Mouse (Mus musculus): ENCODE measurements around the gene Rgs6.
A peak's percentile ranks its signal among the peaks of the same experiment; 100 is the strongest.

The Rgs6 gene

GRCm38 (mm10) chr12:83077486-83077885 lies 489.4 kb downstream of the Rgs6 start:
- DNase-seq (ENCODE audit: low spot score in 2 of 2), result no peak

- no peak for DNase-seq (ENCODE audit: low spot score in 2 of 2)
These were observed 495.3 kb downstream of the Rgs6 start for GRCm38 (mm10) chr12:83083427-83083826.

- no peak for DNase-seq (ENCODE audit: low spot score in 2 of 2)
These were observed 496.5 kb downstream of the Rgs6 start for GRCm38 (mm10) chr12:83084614-83085013.

- DNase-seq (ENCODE audit: low spot score in 2 of 2), result no peak
These were observed 498.9 kb downstream of the Rgs6 start for GRCm38 (mm10) chr12:83087010-83087409.

DNA sequence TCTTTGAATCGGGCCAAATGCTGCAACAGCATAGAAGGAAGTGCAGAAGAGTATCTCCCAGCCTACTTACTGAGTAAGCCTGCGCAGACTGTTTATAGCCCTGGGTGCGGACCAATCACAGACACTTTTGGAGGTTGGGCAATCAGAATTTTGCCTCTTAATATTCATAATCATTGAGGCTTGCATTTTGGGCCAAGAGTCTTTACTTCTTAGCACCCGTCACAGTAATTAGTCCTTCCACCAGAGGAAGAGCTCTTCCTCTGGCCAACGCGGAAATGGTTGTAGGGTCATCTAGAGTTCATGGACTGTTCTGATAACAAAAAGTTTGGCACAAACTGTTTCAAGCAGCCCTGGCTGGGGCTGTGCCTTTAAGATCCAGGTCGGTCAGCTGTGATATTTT lies 499.5 kb downstream of the Rgs6 start:
- no peak for DNase-seq (ENCODE audit: low spot score in 2 of 2)

DNA sequence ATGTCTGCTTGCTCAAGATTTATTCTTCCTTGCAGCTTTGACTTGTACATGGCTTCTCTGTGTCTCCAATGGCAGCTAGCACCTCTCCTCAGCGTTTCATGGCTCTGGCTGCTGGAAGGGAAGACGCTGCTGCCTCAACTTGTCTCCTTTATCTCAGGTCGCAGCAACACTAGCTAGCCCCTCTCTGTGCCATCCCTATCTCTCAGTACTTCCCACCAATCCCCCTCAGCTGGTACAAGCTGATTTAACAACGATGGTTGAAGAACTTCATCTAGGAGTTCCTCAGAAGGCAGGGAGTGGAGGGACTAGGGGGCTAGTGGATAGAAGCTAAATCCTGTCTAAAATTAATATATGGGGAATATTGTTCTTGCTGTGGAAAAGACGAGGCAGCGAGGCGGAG lies 503.9 kb downstream of the Rgs6 start:
- no peak for DNase-seq (ENCODE audit: low spot score in 2 of 2)

DNA sequence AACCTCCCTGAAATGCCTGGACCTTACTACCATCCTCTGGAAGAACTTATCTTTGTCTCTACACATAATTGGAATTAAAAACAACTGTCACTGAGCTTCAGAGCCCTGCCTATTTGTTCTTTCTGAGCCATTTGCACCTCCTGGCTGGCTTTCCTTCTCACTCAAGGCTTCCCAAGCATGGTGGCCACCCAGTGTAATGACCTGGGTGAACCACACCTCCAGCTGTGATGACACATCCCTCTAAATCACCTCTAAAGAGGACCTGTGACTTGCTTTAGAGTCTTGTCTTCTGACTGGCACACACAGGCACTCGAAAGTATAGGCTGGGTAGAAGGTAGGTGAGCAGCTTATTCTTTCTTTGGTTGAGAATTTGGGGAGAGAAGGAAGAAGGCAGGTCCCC lies 509.7 kb downstream of the Rgs6 start:
- DNase-seq (ENCODE audit: low spot score in 2 of 2), result no peak

DNA sequence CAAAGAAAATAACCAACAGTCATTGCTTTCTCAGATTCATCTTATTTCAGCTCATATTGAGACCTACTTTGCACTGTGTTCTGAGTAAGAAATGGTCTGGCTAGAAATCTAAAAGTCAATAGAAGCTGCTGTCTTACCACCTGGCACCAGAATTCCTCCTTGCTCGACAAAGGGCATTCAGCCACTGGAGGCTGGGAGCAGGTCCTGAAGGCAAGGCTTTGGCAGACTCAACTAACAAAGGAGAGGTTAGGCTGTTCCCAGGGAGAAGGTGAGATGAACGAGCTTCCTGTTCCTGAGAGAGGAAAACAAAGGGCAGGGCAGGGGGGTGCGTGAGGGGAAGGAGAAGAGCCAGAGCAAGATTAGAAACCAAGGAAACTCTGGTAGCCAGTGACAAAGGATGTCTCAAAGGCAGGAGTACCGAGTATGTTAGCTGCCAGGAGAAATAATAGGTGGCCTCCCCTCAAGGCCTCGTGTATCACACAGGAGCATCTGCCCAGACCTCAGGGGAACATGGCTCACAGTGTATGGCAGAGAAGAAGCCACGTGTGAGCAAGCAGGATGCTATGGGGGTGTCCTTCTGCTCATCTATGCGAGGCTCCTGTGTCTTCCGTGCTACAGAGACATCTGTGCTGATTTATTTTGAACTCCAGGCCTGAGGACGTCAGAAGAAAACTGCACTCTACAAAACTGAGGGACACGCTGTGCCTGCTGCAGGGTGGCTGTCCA lies 510.7 kb downstream of the Rgs6 start:
- DNase-seq (ENCODE audit: low spot score in 2 of 2), result no peak

- no peak for DNase-seq (ENCODE audit: low spot score in 2 of 2)
These were observed 511.8 kb downstream of the Rgs6 start for GRCm38 (mm10) chr12:83099920-83100319.

GRCm38 (mm10) chr12:83100413-83100812 lies 512.3 kb downstream of the Rgs6 start:
- DNase-seq (ENCODE audit: low spot score in 2 of 2), result no peak

DNA sequence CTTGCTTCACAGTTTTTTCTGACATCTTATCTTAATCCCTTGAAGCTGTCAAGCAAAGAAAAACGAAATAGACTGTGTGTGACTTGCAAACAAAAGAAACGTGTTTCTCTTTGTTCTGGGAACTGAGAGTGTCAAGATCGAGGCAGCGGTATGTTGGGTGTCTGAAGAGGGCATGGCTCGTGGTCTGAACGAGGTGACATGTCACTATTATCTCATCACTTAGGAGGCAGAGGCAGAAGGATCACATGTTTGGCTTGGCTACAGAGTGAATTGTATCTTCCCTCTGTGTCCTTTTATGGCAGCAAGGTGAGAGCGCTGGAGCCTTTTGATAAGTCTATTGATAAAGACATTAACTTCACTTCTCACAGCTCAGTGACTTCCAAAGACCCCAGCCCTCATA lies 512.8 kb downstream of the Rgs6 start:
- DNase-seq (ENCODE audit: low spot score in 2 of 2), result no peak

DNA sequence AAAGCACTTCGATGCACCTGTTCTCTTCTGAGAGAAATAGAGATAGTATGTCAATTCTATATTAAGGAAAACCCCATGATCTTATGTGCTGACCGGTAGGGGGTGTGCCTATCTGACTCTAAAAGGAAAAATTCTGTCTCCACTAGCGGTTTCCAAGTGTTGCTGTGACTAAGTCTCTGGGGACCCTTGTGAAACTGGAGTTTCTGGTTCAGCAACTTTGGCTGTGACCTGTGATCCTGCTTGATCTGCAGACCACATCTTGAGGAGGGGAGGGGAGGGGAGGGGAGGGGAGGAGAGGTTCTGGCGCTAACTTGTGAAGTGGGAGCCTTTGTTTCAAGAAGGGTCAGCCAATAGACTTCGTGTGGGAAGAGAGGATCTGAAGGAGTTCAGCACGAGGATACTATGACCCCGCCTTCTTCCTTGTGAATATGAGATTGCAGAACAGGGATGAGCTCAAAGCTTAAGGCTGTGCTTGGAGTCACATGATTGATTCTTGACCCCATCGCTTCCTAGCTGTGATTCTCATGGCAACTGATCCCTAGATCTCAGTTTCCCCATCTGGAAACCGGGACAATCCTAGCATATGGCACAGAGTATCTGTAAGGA lies 517.5 kb downstream of the Rgs6 start:
- no peak for DNase-seq (ENCODE audit: low spot score in 2 of 2)

DNA sequence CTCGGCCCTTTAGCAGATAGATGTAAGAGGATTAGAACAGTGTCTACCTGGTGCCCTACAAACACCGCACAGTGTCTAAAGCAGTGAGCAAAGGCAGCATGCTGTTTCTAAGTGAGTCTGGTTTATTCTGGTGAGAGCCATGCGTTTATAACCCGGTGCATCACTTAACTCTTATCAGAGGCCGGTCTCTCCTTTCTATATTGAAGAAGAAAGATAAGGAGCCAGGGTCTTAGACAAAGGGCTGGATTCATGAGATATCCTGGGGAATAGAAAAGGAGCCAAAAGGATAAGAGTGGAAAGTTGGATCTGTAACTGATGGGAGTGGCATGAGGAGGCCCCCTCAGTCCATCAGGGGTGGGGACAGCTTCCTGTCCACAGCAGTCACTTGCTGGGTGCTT lies 518.0 kb downstream of the Rgs6 start:
- DNase-seq (ENCODE audit: low spot score in 2 of 2), result no peak

DNA sequence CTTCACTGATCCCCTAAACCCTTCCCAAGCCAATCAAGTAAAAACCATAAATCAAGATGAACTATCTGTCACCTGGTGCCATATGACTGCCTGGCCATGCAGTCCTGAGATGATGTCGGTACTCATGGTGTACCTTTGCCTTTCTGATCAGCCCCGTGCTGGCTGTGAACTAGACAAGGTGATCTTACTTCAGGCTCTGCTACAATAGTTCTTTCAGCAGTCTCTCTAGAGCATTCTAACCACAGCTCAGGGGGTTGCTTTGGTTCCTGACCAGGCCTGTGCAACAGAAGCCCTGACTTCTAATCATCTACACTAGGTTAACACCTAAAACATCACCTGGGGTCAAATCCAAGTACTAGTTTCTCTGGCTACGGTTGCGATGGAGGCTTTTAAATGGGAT lies 521.4 kb downstream of the Rgs6 start:
- DNase-seq (ENCODE audit: low spot score in 2 of 2), result no peak

DNA sequence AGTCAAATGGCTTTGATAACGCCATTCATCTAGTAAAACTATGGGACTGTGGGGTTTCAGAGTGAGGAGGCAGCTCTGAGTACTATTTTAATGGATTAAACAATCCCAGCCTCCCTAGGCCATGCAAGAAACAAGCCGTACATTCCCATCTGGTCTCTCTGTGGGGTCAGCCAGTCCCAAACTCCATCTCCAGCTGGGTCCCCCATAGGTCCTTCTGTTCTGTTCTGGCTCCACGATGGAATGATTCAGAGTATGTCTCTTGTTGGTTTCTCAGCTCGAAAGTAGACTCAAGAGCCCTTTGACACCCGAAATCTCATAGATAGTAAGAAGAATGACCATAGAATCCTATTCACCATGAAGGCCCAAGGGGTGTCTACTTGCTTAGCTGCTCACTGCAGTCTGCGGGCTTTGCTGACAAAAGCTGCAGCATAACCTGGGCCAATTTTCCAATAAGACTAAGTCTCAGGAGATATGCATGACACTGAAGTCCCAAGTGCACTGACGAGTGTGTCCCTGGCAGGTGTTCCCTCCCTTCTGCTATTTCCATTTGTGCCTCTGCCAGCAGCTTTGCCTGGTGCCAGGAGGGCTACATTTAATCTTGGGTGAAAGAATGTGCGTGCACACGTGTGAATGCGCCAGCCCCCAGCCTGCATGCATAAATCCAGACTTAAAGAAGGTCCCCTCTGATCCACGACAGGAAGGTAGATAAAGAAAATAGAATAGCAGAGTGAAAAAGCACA lies 522.0 kb downstream of the Rgs6 start:
- DNase-seq (ENCODE audit: low spot score in 2 of 2), result peak in 1 of 2 experiments; percentile 19

- DNase-seq (ENCODE audit: low spot score in 2 of 2), result no peak
These were observed 522.6 kb downstream of the Rgs6 start for GRCm38 (mm10) chr12:83110711-83111110.

- DNase-seq (ENCODE audit: low spot score in 2 of 2), result no peak
These were observed 524.2 kb downstream of the Rgs6 start for GRCm38 (mm10) chr12:83112283-83112682.

GRCm38 (mm10) chr12:83112901-83113628 lies 525.0 kb downstream of the Rgs6 start:
- DNase-seq (ENCODE audit: low spot score in 2 of 2), result no peak

- no peak for DNase-seq (ENCODE audit: low spot score in 2 of 2)
These were observed 525.9 kb downstream of the Rgs6 start for GRCm38 (mm10) chr12:83113971-83114370.

DNA sequence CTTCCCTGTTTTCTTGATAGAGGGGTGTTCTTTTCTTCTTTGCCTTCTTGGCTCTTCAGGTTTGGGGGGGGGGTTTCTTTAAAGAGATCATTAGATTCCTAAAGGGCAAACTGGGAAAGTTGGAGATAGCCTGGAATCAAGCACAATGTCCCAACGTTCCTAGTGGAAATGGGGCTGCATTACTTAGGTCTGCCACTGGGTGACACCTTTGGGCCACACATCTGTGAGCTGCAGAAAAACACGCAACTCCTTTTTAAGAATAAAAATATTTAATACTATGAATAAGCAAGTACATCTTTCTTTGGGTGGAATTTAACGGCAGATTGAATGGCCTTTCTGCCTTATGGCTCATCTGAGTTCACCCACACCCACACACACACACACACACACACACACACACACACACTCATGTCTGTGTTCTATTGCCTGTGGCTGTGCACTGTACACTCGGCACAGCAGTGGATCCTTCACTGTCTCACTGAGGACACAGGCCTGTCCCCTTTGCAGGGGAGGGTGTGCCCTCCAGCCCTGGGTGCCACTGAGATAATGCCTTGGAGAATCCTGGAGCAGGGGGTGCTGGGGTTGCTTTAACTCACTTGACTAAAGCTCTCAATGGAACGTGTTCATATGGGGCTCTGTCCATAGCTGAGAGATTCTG lies 526.4 kb downstream of the Rgs6 start:
- peak; percentile 61 to 73 for DNase-seq (ENCODE audit: low spot score in 2 of 2)

DNA sequence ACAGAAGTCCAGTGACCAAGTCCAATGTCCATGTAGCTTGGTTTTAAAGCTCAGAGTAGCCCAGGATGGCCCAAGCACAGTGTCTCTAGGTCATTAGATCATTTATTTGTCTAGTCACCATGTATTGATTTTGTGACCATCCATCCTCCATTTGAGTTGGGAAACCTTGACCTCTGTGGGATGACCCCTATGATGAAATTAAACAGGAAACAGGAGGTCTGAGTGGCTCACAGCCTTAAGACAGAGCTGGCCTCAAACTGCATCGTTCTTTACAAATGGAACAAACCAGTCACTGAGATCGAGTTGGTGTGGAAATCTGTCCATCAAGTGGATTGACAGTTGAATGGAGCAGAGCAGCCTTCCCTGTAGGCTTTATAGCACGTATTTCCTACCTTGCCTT lies 536.0 kb downstream of the Rgs6 start:
- DNase-seq (ENCODE audit: low spot score in 2 of 2), result no peak

DNA sequence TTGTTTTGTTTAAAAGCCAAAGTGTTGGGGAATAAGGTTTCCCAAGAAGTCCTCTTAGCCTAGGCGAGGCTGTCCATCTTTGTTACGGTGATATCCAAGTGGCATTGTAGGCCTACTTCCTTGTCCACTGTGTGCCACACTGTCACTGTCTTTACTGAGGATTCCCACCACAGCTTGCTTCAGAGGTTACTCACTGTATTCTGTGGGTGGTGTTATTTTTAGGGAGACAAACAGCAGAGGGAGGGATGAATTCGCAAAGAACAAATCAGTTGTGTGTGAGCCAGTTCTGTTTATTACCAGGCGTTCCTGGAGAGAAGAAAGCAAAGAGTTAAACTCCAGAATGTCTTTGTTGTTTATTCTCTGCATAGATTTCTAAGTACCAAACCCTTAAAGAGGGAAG lies 537.2 kb downstream of the Rgs6 start:
- DNase-seq (ENCODE audit: low spot score in 2 of 2), result peak; percentile 13 to 25

All from frontal cortex, postnatal 36 days (tissue).